Mouse (Mus musculus): ENCODE measurements around the gene Gpr45. TPM values are rescaled to one million over a fixed set of nuclear protein-coding genes. Genes with fewer than 3 reads are reported as not detected.

The Gpr45 gene
- polyA plus RNA-seq (2015; fragmentation: Nextera tagmentation; extraction: Ambion mirVana), result 12.4 and 12.8 TPM in 2 replicates

DNA sequence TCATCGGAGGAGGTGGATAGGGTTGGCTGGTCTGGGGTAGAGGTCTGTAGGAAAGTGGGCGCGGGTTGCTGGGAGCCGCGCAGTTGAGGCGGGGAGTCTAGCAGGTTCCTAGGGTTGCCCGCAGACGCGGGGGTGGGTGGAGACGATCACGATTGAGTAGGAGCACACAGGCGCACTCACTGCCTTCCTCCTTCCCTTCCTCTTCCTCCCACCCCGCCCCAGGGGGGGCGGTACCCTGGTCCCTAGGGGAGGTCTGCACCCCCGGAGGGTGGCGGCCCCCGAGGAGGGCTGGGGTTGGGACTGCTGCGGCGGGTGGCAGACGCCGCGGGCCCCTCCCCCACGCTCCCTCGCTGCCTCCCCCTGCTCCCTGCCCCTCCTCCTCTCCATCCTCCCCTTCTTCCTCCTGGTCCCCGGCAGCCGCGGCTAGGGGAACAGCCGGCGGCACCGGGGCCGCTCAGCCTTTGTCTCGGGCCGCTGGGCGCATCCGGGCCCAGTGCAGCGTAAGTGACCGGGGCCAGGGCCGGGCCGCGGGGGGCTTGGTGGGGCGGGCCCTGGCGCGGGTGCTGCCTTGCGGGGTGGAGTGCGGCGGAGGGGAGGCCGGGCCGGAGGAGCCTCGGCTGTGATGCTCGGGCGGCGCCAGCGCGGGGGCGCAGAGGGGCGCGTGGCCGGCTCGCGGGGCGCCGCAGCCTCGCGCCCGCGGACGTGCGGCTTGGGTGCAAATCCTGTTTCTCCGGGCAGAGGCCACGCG lies at the start of gene Gpr45:
Gene Gpr45 (plus strand): TSS at position 139 of the 748 bp plus-strand sequence.
- WGBS, result 1% methylated on average over 49 of the region's 71 CpGs
- H3K4me3 ChIP-seq, result peak within 1 kb of the TSS; percentile 90
- H3K27me3 ChIP-seq, result no peaks in the 10 kb centered on the region
- H3K4me1 ChIP-seq (replicated peaks), result peaks cover 19% of the 10 kb centered on the region
- H3K27ac ChIP-seq (replicated peaks), result peak within 1 kb of the TSS; percentile 91
- no peaks in the 10 kb centered on the region for H3K36me3 ChIP-seq
- H3K4me2 ChIP-seq, result peak within 1 kb of the TSS; percentile 88
- no peaks in the 10 kb centered on the region for H3K9me3 ChIP-seq
- H3K9ac ChIP-seq, result peak within 1 kb of the TSS; percentile 97
- peak; percentile 87 for ATAC-seq (ENCODE audit: low FRiP score, low read depth)

- no peak overlapping the region for H3K4me2 ChIP-seq
- no peak for ATAC-seq (ENCODE audit: low FRiP score, low read depth)
- 66% methylated on average over 11 of the region's 11 CpGs for WGBS
- H3K4me1 ChIP-seq (replicated peaks), result no peaks in the 10 kb centered on the region
- H3K9ac ChIP-seq, result no peak overlapping the region
- no peak overlapping the region for H3K4me3 ChIP-seq
- H3K36me3 ChIP-seq, result peaks cover 6% of the 10 kb centered on the region; the same call in 1 of the 2 replicates
- H3K27me3 ChIP-seq, result no peaks in the 10 kb centered on the region
- H3K27ac ChIP-seq (replicated peaks), result no peak overlapping the region
- no peaks in the 10 kb centered on the region for H3K9me3 ChIP-seq
Measured at GRCm38 (mm10) chr1:42905148-42905547, 47.5 kb upstream of the Gpr45 start.

DNA sequence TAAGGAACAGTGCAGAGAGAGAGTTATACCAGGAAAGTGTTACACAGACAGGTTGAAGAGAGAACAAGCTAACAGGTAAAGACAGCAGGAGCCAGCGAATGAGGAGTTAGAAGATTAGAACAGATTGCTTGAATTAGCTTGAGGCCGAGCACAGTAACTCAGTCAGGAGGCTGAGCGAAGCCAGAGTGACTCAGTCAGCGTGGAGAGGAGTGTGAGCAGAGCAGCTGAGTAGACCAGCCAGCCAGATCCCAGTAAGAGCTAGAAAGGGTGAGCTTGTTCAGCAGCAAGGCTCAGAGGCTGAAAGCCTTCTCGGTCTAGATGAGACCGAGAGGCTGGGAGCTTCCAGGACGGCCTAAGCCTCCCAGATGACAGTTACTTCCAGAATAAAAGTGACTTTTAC lies 46.0 kb upstream of the Gpr45 start:
- no peak overlapping the region for H3K27ac ChIP-seq (replicated peaks)
- H3K9ac ChIP-seq, result no peak overlapping the region
- no peaks in the 10 kb centered on the region for H3K4me1 ChIP-seq (replicated peaks)
- no peaks in the 10 kb centered on the region for H3K36me3 ChIP-seq
- H3K9me3 ChIP-seq, result no peaks in the 10 kb centered on the region
- 77% methylated on average over 7 of the region's 7 CpGs for WGBS
- ATAC-seq (ENCODE audit: low FRiP score, low read depth), result no peak
- no peaks in the 10 kb centered on the region for H3K27me3 ChIP-seq
- H3K4me2 ChIP-seq, result no peak overlapping the region
- H3K4me3 ChIP-seq, result no peak overlapping the region

- H3K27ac ChIP-seq (replicated peaks), result no peak overlapping the region
- WGBS, result 51% methylated on average over 4 of the region's 4 CpGs
- no peaks in the 10 kb centered on the region for H3K4me1 ChIP-seq (replicated peaks)
- no peaks in the 10 kb centered on the region for H3K36me3 ChIP-seq
- no peak overlapping the region for H3K4me3 ChIP-seq
- no peaks in the 10 kb centered on the region for H3K9me3 ChIP-seq
- no peaks in the 10 kb centered on the region for H3K27me3 ChIP-seq
- no peak overlapping the region for H3K9ac ChIP-seq
- no peak overlapping the region for H3K4me2 ChIP-seq
- no peak for ATAC-seq (ENCODE audit: low FRiP score, low read depth)
Measured at GRCm38 (mm10) chr1:42907153-42907552, 45.5 kb upstream of the Gpr45 start.

DNA sequence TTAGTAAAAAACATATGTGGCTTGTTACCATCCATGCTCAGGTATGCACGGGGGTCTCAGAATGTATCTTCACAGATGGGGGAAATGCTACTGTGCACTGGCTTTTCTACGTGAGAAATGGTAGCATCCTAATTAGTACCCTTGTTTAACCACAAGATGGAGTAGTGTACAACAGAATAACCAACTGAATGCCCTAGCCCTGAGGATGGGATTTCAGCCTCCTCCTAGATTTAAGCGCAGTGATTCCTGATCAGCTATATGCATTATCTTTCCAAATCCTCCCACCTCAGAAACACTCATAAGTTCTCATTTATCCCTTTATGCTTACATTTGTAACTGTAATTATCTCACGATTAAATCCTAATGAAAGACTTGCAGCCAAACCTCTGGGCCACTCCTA lies 37.6 kb upstream of the Gpr45 start:
- 0 out of 2 replicates have a peak, but pooled peaks cover 2% of the 10 kb centered on the region for H3K9me3 ChIP-seq
- ATAC-seq (ENCODE audit: low FRiP score, low read depth), result peak; percentile 87
- H3K4me2 ChIP-seq, result no peak overlapping the region
- no peak overlapping the region for H3K9ac ChIP-seq
- H3K4me1 ChIP-seq (replicated peaks), result no peaks in the 10 kb centered on the region
- H3K36me3 ChIP-seq, result no peaks in the 10 kb centered on the region
- WGBS, result 9% methylated on average over 4 of the region's 4 CpGs
- no peak overlapping the region for H3K27ac ChIP-seq (replicated peaks)
- H3K4me3 ChIP-seq, result no peak overlapping the region
- H3K27me3 ChIP-seq, result no peaks in the 10 kb centered on the region

- WGBS, result 84% methylated on average over 7 of the region's 7 CpGs
- ATAC-seq (ENCODE audit: low FRiP score, low read depth), result no peak
- no peak overlapping the region for H3K27ac ChIP-seq (replicated peaks)
Measured at GRCm38 (mm10) chr1:42916719-42917118, 36.0 kb upstream of the Gpr45 start.

DNA sequence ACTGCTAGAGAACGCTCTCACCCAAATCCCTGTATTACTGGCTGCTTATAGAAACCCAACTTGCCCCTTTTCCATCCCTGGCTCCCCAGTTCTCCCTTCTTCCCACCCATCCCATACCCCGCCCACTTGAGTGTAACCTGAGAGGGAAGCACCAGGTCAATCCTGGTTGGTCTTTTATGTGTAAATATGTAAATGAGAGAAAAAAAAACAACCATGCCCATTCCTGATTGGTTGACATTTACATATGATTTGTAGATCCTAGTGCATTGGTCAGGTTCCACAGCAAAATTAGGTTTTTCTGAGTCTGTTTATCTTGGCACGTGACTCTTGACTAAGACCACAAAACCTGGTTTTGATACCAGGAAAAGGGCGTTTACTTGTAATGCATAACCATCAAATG lies 34.8 kb upstream of the Gpr45 start:
- H3K36me3 ChIP-seq, result no peaks in the 10 kb centered on the region
- 18% methylated on average over 4 of the region's 4 CpGs for WGBS
- no peaks in the 10 kb centered on the region for H3K4me1 ChIP-seq (replicated peaks)
- H3K4me2 ChIP-seq, result no peak overlapping the region
- no peak overlapping the region for H3K4me3 ChIP-seq
- H3K27ac ChIP-seq (replicated peaks), result no peak overlapping the region
- no peaks in the 10 kb centered on the region for H3K27me3 ChIP-seq
- H3K9me3 ChIP-seq, result 0 out of 2 replicates have a peak, but pooled peaks cover 5% of the 10 kb centered on the region
- no peak overlapping the region for H3K9ac ChIP-seq
- no peak for ATAC-seq (ENCODE audit: low FRiP score, low read depth)

More at GRCm38 (mm10) chr1:42916719-42917118, 36.0 kb upstream of the Gpr45 start:
- H3K4me3 ChIP-seq, result no peak overlapping the region
- H3K36me3 ChIP-seq, result no peaks in the 10 kb centered on the region
- no peak overlapping the region for H3K9ac ChIP-seq
- H3K9me3 ChIP-seq, result 0 out of 2 replicates have a peak, but pooled peaks cover 5% of the 10 kb centered on the region
- H3K4me1 ChIP-seq (replicated peaks), result no peaks in the 10 kb centered on the region
- H3K27me3 ChIP-seq, result no peaks in the 10 kb centered on the region
- no peak overlapping the region for H3K4me2 ChIP-seq

DNA sequence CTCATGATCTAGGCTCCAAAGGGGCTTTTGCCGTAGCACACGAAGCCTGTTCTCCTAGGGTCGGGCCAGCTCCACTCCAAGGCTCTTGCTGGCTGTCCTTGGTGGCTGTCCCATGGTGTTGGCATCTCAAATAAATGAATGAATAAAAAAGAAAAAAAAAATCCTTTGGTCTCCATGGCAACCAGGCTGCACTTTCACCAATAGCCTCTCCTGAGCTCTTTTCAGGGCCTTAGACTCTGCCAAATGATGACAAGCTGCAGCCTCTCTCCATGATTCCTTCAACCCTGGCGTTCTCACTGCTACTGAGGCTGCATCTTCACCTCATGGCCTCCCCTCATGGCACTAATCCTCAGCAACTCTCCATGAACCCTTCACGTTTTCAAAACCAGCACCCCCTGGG lies 28.7 kb upstream of the Gpr45 start:
- H3K27me3 ChIP-seq, result no peaks in the 10 kb centered on the region
- no peak overlapping the region for H3K27ac ChIP-seq (replicated peaks)
- no peak overlapping the region for H3K4me2 ChIP-seq
- no peak overlapping the region for H3K9ac ChIP-seq
- H3K4me3 ChIP-seq, result no peak overlapping the region
- no peak for ATAC-seq (ENCODE audit: low FRiP score, low read depth)
- 25% methylated on average over 5 of the region's 5 CpGs for WGBS
- no peaks in the 10 kb centered on the region for H3K36me3 ChIP-seq
- H3K9me3 ChIP-seq, result 0 out of 2 replicates have a peak, but pooled peaks cover 5% of the 10 kb centered on the region
- H3K4me1 ChIP-seq (replicated peaks), result peaks cover 6% of the 10 kb centered on the region

DNA sequence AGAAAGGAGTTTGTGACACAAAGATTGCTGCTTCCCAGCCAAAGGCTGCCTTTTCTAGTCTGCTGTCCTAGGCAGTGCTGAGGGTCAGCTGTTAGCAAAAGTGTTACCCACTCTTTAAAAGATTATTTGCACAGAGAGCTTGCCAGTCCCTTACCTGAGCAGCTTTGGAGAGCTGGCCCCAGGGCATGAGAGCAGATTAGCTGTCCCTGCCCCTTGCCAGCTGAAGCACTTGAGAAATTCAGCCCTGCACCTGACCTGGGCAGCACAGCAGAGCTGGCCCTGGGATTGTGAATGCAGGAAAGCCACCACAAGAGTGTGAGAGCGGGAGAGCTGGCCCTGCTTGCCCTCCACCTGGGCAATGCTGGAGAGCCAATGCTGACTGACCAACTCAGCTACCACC lies 19.1 kb upstream of the Gpr45 start:
- H3K9me3 ChIP-seq, result no peaks in the 10 kb centered on the region
- no peak for ATAC-seq (ENCODE audit: low FRiP score, low read depth)
- H3K27me3 ChIP-seq, result no peaks in the 10 kb centered on the region
- H3K9ac ChIP-seq, result no peak overlapping the region
- no peak overlapping the region for H3K27ac ChIP-seq (replicated peaks)
- H3K4me3 ChIP-seq, result no peak overlapping the region
- no peaks in the 10 kb centered on the region for H3K36me3 ChIP-seq
- no peaks in the 10 kb centered on the region for H3K4me1 ChIP-seq (replicated peaks)
- H3K4me2 ChIP-seq, result no peak overlapping the region
- WGBS, result 90% methylated on average over 1 of the region's 1 CpGs

GRCm38 (mm10) chr1:42948486-42948885 lies 4.2 kb upstream of the Gpr45 start:
- H3K9me3 ChIP-seq, result no peaks in the 10 kb centered on the region
- peaks cover 7% of the 10 kb centered on the region; the same call in 1 of the 2 replicates for H3K4me1 ChIP-seq (replicated peaks)
- H3K9ac ChIP-seq, result no peak overlapping the region
- no peaks in the 10 kb centered on the region for H3K36me3 ChIP-seq
- no peak overlapping the region for H3K27ac ChIP-seq (replicated peaks)
- no peak overlapping the region for H3K4me3 ChIP-seq
- no peak overlapping the region for H3K4me2 ChIP-seq
- ATAC-seq (ENCODE audit: low FRiP score, low read depth), result no peak
- H3K27me3 ChIP-seq, result no peaks in the 10 kb centered on the region
- WGBS, result 84% methylated on average over 4 of the region's 4 CpGs

GRCm38 (mm10) chr1:42953482-42953822 lies 780 bp downstream of the Gpr45 start:
- H3K27me3 ChIP-seq, result no peaks in the 10 kb centered on the region
- 2% methylated on average over 14 of the region's 16 CpGs for WGBS
- no peaks in the 10 kb centered on the region for H3K9me3 ChIP-seq
- H3K9ac ChIP-seq, result peak overlapping the region; percentile 97
- H3K36me3 ChIP-seq, result no peaks in the 10 kb centered on the region
- peak overlapping the region; percentile 91 for H3K27ac ChIP-seq (replicated peaks)
- peak overlapping the region; percentile 88 for H3K4me2 ChIP-seq
- H3K4me3 ChIP-seq, result peak overlapping the region; percentile 90
- peaks cover 19% of the 10 kb centered on the region for H3K4me1 ChIP-seq (replicated peaks)
- peak; percentile 54; the same call in 1 of the 2 replicates for ATAC-seq (ENCODE audit: low FRiP score, low read depth)

DNA sequence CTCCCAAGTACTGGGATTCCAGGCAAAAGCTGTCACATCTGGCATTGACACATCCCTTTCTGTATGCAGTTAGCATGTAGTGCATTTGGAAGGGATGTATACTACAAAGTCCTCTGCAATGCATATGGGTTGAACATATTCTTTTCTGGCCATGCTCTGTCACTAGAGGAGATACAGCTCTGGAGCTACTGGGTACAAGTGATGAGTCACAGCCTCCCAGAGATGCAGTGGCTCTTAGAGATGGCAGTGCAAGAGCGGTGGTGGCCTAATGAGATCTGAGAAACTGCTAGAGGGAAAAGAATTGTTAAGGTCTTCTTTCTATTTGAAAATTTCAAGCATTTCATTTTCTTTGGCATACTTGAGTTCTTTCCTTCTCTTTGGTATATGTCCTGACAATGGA lies 4.2 kb downstream of the Gpr45 start:
- Histone ChIP-seq H3K9me3 (0 out of 2 replicates have a peak, but pooled peaks cover 4% of the 10 kb centered on the region), H3K4me2 (no peak overlapping the region), H3K4me3 (no peak overlapping the region), H3K36me3 (peaks cover 4% of the 10 kb centered on the region; the same call in 1 of the 2 replicates), H3K27ac (replicated peaks) (no peak overlapping the region), H3K27me3 (no peaks in the 10 kb centered on the region), H3K9ac (no peak overlapping the region), H3K4me1 (replicated peaks) (peaks cover 17% of the 10 kb centered on the region)
- no peak for ATAC-seq (ENCODE audit: low FRiP score, low read depth)
- 93% methylated on average over 1 of the region's 1 CpGs for WGBS

Measured in hindbrain, embryonic 15.5 days (tissue).